Mouse (Mus musculus): ENCODE results near the gene Olfr801.

Olfr801 gene

DNA sequence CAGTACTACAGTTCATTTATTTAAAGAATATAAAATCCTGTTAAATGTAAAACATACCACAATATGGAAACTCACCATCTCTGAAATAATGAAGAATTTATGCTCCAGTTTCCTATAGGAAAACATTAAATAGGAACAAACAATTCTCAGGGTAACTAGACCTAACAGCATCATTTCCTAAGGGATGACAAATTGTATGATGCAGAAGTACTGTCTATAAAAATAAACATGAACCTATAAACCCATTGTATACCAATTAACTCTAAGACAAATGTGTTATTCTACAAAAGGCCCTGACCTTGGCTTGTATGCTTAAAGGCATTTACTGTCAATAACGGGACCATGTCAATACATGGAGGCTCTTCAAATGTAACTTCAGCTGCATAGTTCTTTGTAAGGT lies at the start of gene Olfr801:
Olfr801 (minus strand) TSS at position 101 of the 400 bp plus-strand sequence.
- ATAC-seq (ENCODE audit: insufficient number of reproducible peaks, low FRiP score, low TSS enrichment), result no peak

GRCm38 (mm10) chr10:129702910-129703309 lies 29.2 kb upstream of the Olfr801 start, which contains the start of gene Olfr804:
Gene Olfr804, plus strand, starts transcription at chr10:129703210.
- ATAC-seq (ENCODE audit: insufficient number of reproducible peaks, low FRiP score, low TSS enrichment), result no peak

DNA sequence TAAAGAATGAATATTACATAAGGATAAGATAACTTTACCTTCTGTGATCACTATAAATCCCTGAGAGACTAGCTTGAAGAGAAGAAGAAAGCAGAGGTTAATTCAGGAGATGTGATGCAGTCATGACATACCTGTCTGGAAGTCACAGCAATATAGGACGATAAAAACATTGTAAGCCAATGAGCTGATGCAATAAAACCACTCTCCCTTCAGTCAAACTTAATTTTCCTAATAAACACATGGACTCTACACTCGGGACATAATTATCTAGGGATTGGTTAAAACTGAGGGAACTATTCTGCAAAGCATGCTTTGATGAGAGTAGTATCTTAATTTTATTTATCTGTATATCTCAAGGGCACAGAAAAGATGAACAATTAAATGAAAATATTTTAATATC lies 20.5 kb upstream of the Olfr801 start, which contains the start of gene Olfr803:
Olfr803 (minus strand) TSS at position 101 of the 400 bp plus-strand sequence.
- no peak for ATAC-seq (ENCODE audit: insufficient number of reproducible peaks, low FRiP score, low TSS enrichment)

GRCm38 (mm10) chr10:129688069-129688468 lies 14.4 kb upstream of the Olfr801 start, which contains the start of gene Olfr802:
Gene Olfr802, minus strand, starts transcription at chr10:129688169.
- ATAC-seq (ENCODE audit: insufficient number of reproducible peaks, low FRiP score, low TSS enrichment), result no peak

DNA sequence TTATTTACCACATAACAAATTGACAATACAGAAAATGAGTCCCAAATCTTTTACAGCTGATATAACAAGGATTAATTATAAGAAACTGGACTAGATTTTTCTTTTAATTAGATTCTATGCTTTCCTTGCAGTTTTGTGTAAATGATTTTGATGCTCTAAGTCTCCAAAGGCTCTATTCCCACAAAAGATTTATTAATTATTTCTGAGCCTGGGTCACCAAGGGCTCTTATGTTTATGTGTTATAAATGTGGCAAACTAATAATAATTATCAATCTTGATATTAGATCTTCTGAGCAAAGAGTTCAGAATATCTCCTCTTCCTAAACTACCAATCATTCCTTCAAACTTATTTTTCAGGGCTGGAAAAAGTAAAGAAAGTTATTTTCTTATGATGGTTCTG lies 16.3 kb downstream of the Olfr801 start, which contains the start of gene Olfr800:
Olfr800 (plus strand) TSS at position 301 of the 400 bp plus-strand sequence.
- ATAC-seq (ENCODE audit: insufficient number of reproducible peaks, low FRiP score, low TSS enrichment), result no peak

DNA sequence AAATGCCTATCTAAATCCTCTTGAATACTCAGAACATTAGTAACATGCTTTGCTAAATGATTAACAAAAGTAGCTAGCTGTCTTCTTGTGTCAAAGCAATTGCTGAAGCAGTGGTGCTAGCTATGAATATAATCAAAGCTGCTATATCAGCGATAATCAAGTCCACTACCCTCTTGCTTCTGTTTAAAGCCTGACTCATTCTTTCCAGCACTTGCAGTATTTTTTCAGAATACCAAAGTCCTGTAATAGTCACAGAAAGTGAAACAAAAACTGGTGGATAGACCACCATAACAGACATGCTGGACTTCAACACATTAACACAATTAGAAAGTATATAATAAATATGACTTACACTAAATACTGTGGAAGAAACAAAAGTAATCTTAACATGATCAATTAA lies 21.9 kb downstream of the Olfr801 start:
- ATAC-seq (ENCODE audit: insufficient number of reproducible peaks, low FRiP score, low TSS enrichment), result no peak

- no peak for ATAC-seq (ENCODE audit: insufficient number of reproducible peaks, low FRiP score, low TSS enrichment)
These were observed 36.5 kb downstream of the Olfr801 start, which contains the start of gene Olfr799 for GRCm38 (mm10) chr10:129637184-129637583. Gene Olfr799, plus strand, starts transcription at chr10:129637484.

DNA sequence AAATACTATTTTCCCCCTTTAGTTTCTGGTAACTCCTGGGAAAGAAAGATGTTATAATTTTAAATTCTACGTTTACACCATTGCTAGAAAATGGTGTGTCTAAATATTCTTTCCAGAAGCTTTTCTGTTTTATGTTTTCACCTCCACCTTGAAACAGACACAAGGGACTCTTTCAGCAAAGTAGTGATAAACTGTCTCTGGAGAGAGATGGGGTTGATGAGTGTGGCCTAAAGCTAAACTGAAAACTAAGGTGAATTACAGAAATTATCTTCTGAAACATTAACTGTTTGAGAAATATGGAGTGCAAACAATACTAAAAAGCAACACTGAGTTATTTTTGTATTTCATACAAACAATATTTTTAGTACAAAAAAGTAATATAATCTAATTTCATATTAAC lies 45.8 kb downstream of the Olfr801 start, which contains the start of gene Olfr798:
Olfr798 (minus strand) TSS at position 101 of the 400 bp plus-strand sequence.
- no peak for ATAC-seq (ENCODE audit: insufficient number of reproducible peaks, low FRiP score, low TSS enrichment)

- ATAC-seq (ENCODE audit: insufficient number of reproducible peaks, low FRiP score, low TSS enrichment), result no peak
These were observed 50.4 kb downstream of the Olfr801 start for GRCm38 (mm10) chr10:129623251-129623650.

DNA sequence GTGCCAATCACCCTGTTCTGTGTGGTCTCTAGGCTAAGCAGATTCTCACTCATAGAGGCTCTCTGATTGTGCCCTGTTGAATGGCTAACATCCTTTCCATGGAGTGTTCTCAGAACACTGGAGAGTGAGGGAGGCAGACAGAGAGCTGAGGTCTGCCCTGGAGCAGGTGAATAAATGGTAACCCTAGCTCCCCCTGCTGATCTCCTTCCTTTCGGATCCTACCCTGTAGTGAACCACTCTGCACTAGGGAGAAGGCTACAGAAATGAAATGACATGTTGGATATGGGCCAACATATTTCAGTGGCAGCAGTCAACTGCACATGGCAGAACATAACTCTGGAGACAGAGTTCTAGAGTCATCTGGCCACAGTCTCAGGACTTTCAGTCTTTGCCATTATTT lies 51.9 kb downstream of the Olfr801 start:
- ATAC-seq (ENCODE audit: insufficient number of reproducible peaks, low FRiP score, low TSS enrichment), result no peak

Data from cerebellum, adult (tissue).